Mouse (Mus musculus): ENCODE data around the gene Csf3. TPM values are rescaled to one million over a fixed set of nuclear protein-coding genes. Genes with fewer than 3 reads are reported as not detected.
"Not testable (repeated sequence)": the region's sequence is repeated elsewhere in the genome, so short reads cannot be mapped to it uniquely, and the experiment has no call there.

The Csf3 gene
- total and polyA plus RNA-seq, 2 experiments from 2014 or later: not detected

DNA sequence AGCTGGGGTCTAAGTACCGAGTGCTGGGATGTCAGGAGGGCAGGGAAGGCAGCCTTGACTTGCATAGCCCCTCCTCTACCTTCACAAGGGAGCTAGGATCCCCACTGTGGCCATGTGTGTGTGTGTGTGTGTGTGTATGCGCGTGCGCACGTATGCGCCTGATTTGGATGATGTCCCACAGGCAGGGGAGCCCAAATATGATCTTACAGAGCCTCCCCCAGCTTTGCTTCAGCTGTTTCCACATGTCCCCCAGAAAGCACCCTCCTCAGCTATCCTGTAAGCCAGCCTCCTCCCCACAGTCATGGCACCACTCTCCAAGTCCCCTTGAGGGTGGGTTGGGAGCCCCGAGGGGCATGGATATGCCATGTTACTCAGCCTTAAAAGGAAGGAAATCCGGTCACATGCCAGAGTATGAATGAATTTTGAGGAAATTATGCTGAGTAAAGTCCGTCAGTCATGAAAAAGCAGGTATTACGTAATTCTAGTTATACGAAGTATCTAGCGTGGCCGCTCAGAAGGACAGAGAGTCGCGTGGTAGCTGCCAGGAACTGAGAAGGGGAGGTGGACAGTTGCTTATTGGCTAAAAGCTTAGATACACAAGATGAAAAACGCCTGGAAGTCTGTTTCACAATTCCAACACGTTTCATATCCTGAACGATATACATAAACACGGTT, 7.4 kb downstream of the Csf3 start:
- TF ChIP-seq CTCF (IDR thresholded peaks at IDR 0.05): no peak
- no peak overlapping the region for H3K27ac ChIP-seq (ENCODE audit: low read depth, low read length)
- ATAC-seq (ENCODE audit: low FRiP score) (no peak), DNase-seq (ENCODE audit: low spot score) (no peak)
- H3K4me3 ChIP-seq (ENCODE audit: low read depth, low read length): no peak overlapping the region
- H3K36me3 ChIP-seq (ENCODE audit: insufficient read depth, low read length): peaks cover 73% of the 10 kb centered on the region
- H3K4me2 ChIP-seq (ENCODE audit: low read depth, low read length, poor library complexity, severe bottlenecking): no peak overlapping the region
- H3K9ac ChIP-seq (replicated peaks; ENCODE audit: low read length, poor library complexity, severe bottlenecking): no peak overlapping the region
- no peaks in the 10 kb centered on the region for H3K9me3 ChIP-seq (ENCODE audit: low read length)
- H3K4me1 ChIP-seq (ENCODE audit: insufficient read depth, low read length): no peaks in the 10 kb centered on the region
- no peaks in the 10 kb centered on the region for H3K27me3 ChIP-seq (ENCODE audit: insufficient read depth, low read length)
- WGBS: 87% methylated on average over 19 of the region's 19 CpGs

DNA sequence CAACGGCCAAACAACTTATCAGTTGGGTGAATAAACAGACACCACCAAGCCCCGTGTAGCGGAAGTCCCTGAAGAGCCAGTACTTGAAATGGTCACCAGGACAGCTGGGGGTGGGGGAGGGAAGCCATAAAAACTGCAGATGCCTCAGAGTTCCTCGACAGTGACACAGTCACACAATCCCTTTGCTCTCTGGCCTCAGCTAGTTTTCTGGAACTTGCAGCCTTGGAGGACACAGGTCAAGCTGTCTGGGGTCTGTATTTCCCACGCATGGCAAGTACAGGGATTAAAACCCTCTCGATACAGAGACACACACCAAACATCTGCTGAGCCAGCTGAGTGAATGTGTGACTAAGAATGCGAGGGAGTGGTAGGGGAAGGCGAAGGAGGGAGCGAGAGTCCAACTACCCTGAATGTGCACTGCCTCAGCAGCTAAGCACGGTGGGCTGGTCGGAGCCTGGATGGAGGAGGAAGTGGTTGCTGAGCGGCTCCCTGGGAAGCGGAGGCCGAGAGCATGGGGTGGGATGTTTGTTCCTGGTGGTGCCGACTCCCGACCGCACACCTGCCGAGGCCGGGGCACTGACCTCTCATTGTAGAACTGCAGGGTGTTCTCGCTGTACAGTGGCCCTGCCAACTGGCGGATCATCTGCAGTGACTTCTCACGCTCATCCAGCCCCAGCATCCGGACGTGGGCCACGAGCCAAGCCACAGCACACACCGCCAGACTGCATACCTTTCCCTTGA, 8.1 kb downstream of the Csf3 start:
- Histone ChIP-seq H3K9me3 (ENCODE audit: low read length) (no peaks in the 10 kb centered on the region), H3K4me2 (ENCODE audit: low read depth, low read length, poor library complexity, severe bottlenecking) (no peak overlapping the region), H3K27me3 (ENCODE audit: insufficient read depth, low read length) (no peaks in the 10 kb centered on the region), H3K4me3 (ENCODE audit: low read depth, low read length) (no peak overlapping the region), H3K9ac (replicated peaks; ENCODE audit: low read length, poor library complexity, severe bottlenecking) (no peak overlapping the region), H3K27ac (ENCODE audit: low read depth, low read length) (no peak overlapping the region), H3K4me1 (ENCODE audit: insufficient read depth, low read length) (no peaks in the 10 kb centered on the region), H3K36me3 (ENCODE audit: insufficient read depth, low read length) (peaks cover 77% of the 10 kb centered on the region)
- 86% methylated on average over 26 of the region's 26 CpGs for WGBS
- ATAC-seq (ENCODE audit: low FRiP score) (no peak), DNase-seq (ENCODE audit: low spot score) (no peak)
- TF ChIP-seq CTCF (IDR thresholded peaks at IDR 0.05): no peak

DNA sequence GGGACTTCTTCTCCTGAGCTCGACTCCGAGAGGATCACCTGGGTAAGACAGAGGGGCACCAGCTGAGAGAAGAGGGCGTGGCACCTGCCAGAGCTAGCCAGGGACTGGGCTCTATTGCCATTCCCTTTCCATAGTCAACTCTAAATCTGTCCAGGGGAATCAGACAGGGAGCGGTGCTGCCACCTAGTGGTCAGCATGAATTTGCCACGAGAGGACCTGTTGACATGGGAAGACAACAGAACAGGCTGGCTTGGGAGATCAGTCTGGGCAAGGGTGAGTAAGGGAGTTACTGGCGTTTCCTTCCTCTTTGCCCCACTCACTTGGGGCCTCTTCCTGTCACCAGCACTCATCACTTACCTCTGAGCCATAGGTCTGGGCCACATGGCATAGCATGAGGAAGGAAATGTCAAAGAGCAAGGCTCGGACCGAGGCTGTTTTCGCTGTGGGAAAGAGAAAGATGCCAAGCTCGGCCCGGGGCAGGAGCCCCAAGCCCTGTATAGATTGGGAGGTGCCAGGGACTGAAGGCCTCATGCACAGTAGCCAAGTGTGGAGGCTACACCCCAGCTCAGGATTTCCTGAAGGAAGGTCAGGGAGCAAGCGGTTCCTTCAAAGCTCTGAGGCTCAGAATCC, 9.5 kb downstream of the Csf3 start:
- Histone ChIP-seq H3K9me3 (ENCODE audit: low read length) (no peaks in the 10 kb centered on the region), H3K27me3 (ENCODE audit: insufficient read depth, low read length) (no peaks in the 10 kb centered on the region), H3K4me2 (ENCODE audit: low read depth, low read length, poor library complexity, severe bottlenecking) (no peak overlapping the region), H3K27ac (ENCODE audit: low read depth, low read length) (no peak overlapping the region), H3K4me3 (ENCODE audit: low read depth, low read length) (no peak overlapping the region), H3K9ac (replicated peaks; ENCODE audit: low read length, poor library complexity, severe bottlenecking) (no peak overlapping the region), H3K4me1 (ENCODE audit: insufficient read depth, low read length) (no peaks in the 10 kb centered on the region), H3K36me3 (ENCODE audit: insufficient read depth, low read length) (peaks cover 75% of the 10 kb centered on the region)
- DNase-seq (ENCODE audit: low spot score) (peak; percentile 82), ATAC-seq (ENCODE audit: low FRiP score) (peak; percentile 34)
- 57% methylated on average over 12 of the region's 12 CpGs for WGBS
- peak; percentile 95 for TF ChIP-seq CTCF (IDR thresholded peaks at IDR 0.05)

DNA sequence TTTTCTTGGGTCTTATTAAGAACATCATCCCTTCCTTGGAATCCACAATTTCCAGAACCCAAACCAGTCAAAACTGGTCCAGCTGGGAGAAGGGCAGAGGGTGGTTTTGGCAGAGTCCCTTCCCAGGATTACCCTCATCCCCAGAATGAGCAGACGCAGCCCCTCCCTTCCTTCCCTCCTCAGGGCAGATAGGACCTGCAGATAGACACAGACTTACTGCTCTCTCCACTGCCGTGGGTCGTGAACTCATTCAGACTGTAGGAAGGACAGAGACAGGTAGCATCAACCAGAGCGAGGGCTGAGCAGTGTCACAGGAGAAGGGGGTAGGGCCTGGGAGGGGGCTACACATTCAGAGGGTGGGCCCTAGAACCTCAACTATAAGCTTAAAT, 10.0 kb downstream of the Csf3 start:
- H3K9ac ChIP-seq (replicated peaks; ENCODE audit: low read length, poor library complexity, severe bottlenecking): no peak overlapping the region
- H3K4me1 ChIP-seq (ENCODE audit: insufficient read depth, low read length): no peaks in the 10 kb centered on the region
- H3K36me3 ChIP-seq (ENCODE audit: insufficient read depth, low read length): peaks cover 75% of the 10 kb centered on the region
- no peaks in the 10 kb centered on the region for H3K27me3 ChIP-seq (ENCODE audit: insufficient read depth, low read length)
- H3K4me3 ChIP-seq (ENCODE audit: low read depth, low read length): no peak overlapping the region
- H3K4me2 ChIP-seq (ENCODE audit: low read depth, low read length, poor library complexity, severe bottlenecking): no peak overlapping the region
- no peak for TF ChIP-seq CTCF (IDR thresholded peaks at IDR 0.05)
- ATAC-seq (ENCODE audit: low FRiP score) (no peak), DNase-seq (ENCODE audit: low spot score) (no peak)
- H3K9me3 ChIP-seq (ENCODE audit: low read length): no peaks in the 10 kb centered on the region
- WGBS: 86% methylated on average over 4 of the region's 4 CpGs
- H3K27ac ChIP-seq (ENCODE audit: low read depth, low read length): no peak overlapping the region

DNA sequence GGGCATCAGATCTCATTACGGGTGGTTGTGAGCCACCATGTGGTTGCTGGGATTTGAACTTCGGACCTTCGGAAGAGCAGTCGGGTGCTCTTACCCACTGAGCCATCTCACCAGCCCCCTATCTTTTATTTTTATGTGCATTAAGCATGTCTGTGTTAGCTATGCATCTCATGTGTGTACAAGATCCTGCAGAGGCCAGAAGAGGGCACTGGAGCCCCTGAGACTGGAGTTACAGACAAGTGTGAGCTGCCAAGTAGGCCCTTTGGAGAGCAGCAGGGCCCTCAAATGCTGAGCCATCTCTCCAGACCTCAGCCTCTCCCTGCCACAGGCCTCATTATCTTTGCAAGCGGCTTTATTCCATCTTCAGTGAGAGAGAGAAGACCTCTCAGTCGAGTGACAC, 10.9 kb downstream of the Csf3 start:
- H3K36me3 ChIP-seq (ENCODE audit: insufficient read depth, low read length): peaks cover 74% of the 10 kb centered on the region
- H3K27me3 ChIP-seq (ENCODE audit: insufficient read depth, low read length); H3K9ac ChIP-seq (replicated peaks; ENCODE audit: low read length, poor library complexity, severe bottlenecking); ATAC-seq (ENCODE audit: low FRiP score); H3K4me3 ChIP-seq (ENCODE audit: low read depth, low read length); H3K27ac ChIP-seq (ENCODE audit: low read depth, low read length); H3K9me3 ChIP-seq (ENCODE audit: low read length); H3K4me2 ChIP-seq (ENCODE audit: low read depth, low read length, poor library complexity, severe bottlenecking); H3K4me1 ChIP-seq (ENCODE audit: insufficient read depth, low read length): not testable (repeated sequence)
- DNase-seq (ENCODE audit: low spot score): peak; percentile 74
- peak; percentile 67 for TF ChIP-seq CTCF (IDR thresholded peaks at IDR 0.05)
- WGBS: 86% methylated on average over 6 of the region's 6 CpGs

DNA sequence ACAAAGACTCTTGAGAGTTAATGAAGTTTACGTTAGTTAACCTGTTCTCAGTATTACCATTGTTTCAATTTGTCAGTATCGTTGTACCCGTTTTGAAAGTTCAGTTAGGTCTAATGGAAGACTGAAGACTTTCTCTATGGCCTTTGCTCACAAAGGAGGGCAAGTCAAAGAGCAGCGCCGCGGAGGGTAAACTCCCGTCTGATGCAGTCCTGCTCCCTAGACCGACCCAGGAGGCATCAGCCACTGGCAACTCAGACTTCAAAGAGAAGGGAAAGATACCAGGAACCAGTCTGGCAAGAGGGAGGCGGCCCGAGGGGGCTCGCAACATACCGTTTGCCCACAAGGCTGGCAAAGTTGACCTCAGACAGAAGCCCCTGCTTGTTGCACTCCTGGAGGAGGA, 12.6 kb downstream of the Csf3 start:
- TF ChIP-seq CTCF (IDR thresholded peaks at IDR 0.05): no peak
- no peak for ATAC-seq (ENCODE audit: low FRiP score)
- DNase-seq (ENCODE audit: low spot score): no peak

More for the DNA sequence above, 12.6 kb downstream of the Csf3 start:
- no peak overlapping the region for H3K4me2 ChIP-seq (ENCODE audit: low read depth, low read length, poor library complexity, severe bottlenecking)
- peaks cover 66% of the 10 kb centered on the region for H3K36me3 ChIP-seq (ENCODE audit: insufficient read depth, low read length)
- H3K27me3 ChIP-seq (ENCODE audit: insufficient read depth, low read length): no peaks in the 10 kb centered on the region
- 89% methylated on average over 12 of the region's 12 CpGs for WGBS
- no peaks in the 10 kb centered on the region for H3K9me3 ChIP-seq (ENCODE audit: low read length)
- no peak overlapping the region for H3K4me3 ChIP-seq (ENCODE audit: low read depth, low read length)
- H3K4me1 ChIP-seq (ENCODE audit: insufficient read depth, low read length): no peaks in the 10 kb centered on the region
- H3K27ac ChIP-seq (ENCODE audit: low read depth, low read length): no peak overlapping the region
- H3K9ac ChIP-seq (replicated peaks; ENCODE audit: low read length, poor library complexity, severe bottlenecking): no peak overlapping the region
